10 mouse cellular contexts compared by ENCODE assay signal in genomic region chr5:107289986-107290385, GRCm38 (mm10). TPM values are rescaled to one million over a fixed set of nuclear protein-coding genes. Genes with fewer than 3 reads are reported as not detected.
A peak's percentile ranks its signal among the peaks of the same experiment; 100 is the strongest.
DNase-seq lines count a peak whose midpoint lies in the region; ATAC-seq and TF ChIP-seq lines count a peak whose summit lies in the region.
"Had no signal": no experiment of that assay in that cellular context is flagged by ENCODE, and none has a peak within 500 bp of the region (broad histone marks: within the 10 kb centered on the region; RNA-seq: fewer than 3 reads in every experiment).

No protein-coding gene starts in this region.

- H3K4me3 ChIP-seq in heart, embryonic 13.5 days, result peak overlapping the region; percentile 97
- peak overlapping the region; percentile 91 for H3K4me3 ChIP-seq in embryonic facial prominence, embryonic 13.5 days
- peak overlapping the region; percentile 84 for H3K4me3 ChIP-seq in hindbrain, postnatal 0 days (ENCODE audit: low read length)
- peak overlapping the region; percentile 69 for H3K4me3 ChIP-seq in midbrain, embryonic 14.5 days (replicated peaks; ENCODE audit: low read depth, low read length)

- peak overlapping the region; percentile 84 for H3K4me2 ChIP-seq in heart, embryonic 13.5 days
- peak overlapping the region; percentile 79 for H3K4me2 ChIP-seq in embryonic facial prominence, embryonic 13.5 days
- H3K4me2 ChIP-seq in hindbrain, postnatal 0 days (ENCODE audit: low read depth, low read length), result peak overlapping the region; percentile 98
- H3K4me2 ChIP-seq in midbrain, embryonic 14.5 days (ENCODE audit: low read length), result peak overlapping the region; percentile 100

- ATAC-seq in heart, embryonic 13.5 days (ENCODE audit: extremely low read depth, insufficient number of reproducible peaks, low FRiP score, low TSS enrichment), result no peak
- no peak for ATAC-seq in embryonic facial prominence, embryonic 13.5 days (ENCODE audit: insufficient number of reproducible peaks, insufficient read depth, low FRiP score, low TSS enrichment, low read depth)
- no peak for ATAC-seq in hindbrain, postnatal 0 days
- ATAC-seq in midbrain, embryonic 14.5 days (ENCODE audit: low FRiP score, low TSS enrichment), result no peak

- no peak overlapping the region for H3K27ac ChIP-seq in heart, embryonic 13.5 days (replicated peaks)
- H3K27ac ChIP-seq in embryonic facial prominence, embryonic 13.5 days, result peak overlapping the region; percentile 96
- 0 out of 2 replicates have a peak overlapping the region, but pooled peaks have one; percentile 65 for H3K27ac ChIP-seq in hindbrain, postnatal 0 days
- no peak overlapping the region for H3K27ac ChIP-seq in midbrain, embryonic 14.5 days (replicated peaks; ENCODE audit: low read depth, low read length)

- DNase-seq in heart, adult 9 months (ENCODE audit: low spot score in 2 of 2), result no peak
- DNase-seq in hindbrain, postnatal 0 days (ENCODE audit: low spot score), result no peak
- no peak for DNase-seq in midbrain, embryonic 14.5 days
- DNase-seq in right cerebral cortex, postnatal 25 days, result no peak
- no peak for DNase-seq in thymus, postnatal 25 days
- DNase-seq in B cell, adult 2 months, result no peak

- peaks cover 26% of the 10 kb centered on the region for H3K4me1 ChIP-seq in heart, embryonic 13.5 days
- H3K4me1 ChIP-seq in embryonic facial prominence, embryonic 13.5 days, result peaks cover 24% of the 10 kb centered on the region
- no peaks in the 10 kb centered on the region; the same call in 1 of the 2 replicates for H3K4me1 ChIP-seq in hindbrain, postnatal 0 days (ENCODE audit: insufficient read depth, low read length)
- H3K4me1 ChIP-seq in midbrain, embryonic 14.5 days (ENCODE audit: control insufficient read depth, insufficient read depth, low read length), result peaks cover 5% of the 10 kb centered on the region; the same call in 1 of the 2 replicates

- H3K9me3 ChIP-seq in heart, embryonic 13.5 days, result no peaks in the 10 kb centered on the region
- no peaks in the 10 kb centered on the region for H3K9me3 ChIP-seq in embryonic facial prominence, embryonic 13.5 days
- no peaks in the 10 kb centered on the region for H3K9me3 ChIP-seq in hindbrain, postnatal 0 days (ENCODE audit: low read length)
- H3K9me3 ChIP-seq in midbrain, embryonic 14.5 days (ENCODE audit: control insufficient read depth, low read length), result no peaks in the 10 kb centered on the region
- H3K9me3 ChIP-seq: megakaryocyte, embryonic 14.5 days had no signal

- H3K9ac ChIP-seq in heart, embryonic 13.5 days, result peak overlapping the region; percentile 94
- H3K9ac ChIP-seq in embryonic facial prominence, embryonic 13.5 days, result no peak overlapping the region
- no peak overlapping the region; the same call in 1 of the 2 replicates for H3K9ac ChIP-seq in hindbrain, postnatal 0 days (replicated peaks; ENCODE audit: low read length)
- no peak overlapping the region for H3K9ac ChIP-seq in midbrain, embryonic 14.5 days (replicated peaks; ENCODE audit: low read length)

- H3K36me3 ChIP-seq in heart, embryonic 13.5 days, result no peaks in the 10 kb centered on the region
- no peaks in the 10 kb centered on the region for H3K36me3 ChIP-seq in embryonic facial prominence, embryonic 13.5 days
- H3K36me3 ChIP-seq in hindbrain, postnatal 0 days (ENCODE audit: insufficient read depth, low read length), result no peaks in the 10 kb centered on the region
- no peaks in the 10 kb centered on the region for H3K36me3 ChIP-seq in midbrain, embryonic 14.5 days (ENCODE audit: control insufficient read depth, insufficient read depth, low read length)

- H3K27me3 ChIP-seq in heart, embryonic 13.5 days (replicated peaks), result peaks cover 23% of the 10 kb centered on the region
- no peaks in the 10 kb centered on the region for H3K27me3 ChIP-seq in embryonic facial prominence, embryonic 13.5 days
- no peaks in the 10 kb centered on the region; the same call in 1 of the 2 replicates for H3K27me3 ChIP-seq in hindbrain, postnatal 0 days (ENCODE audit: insufficient read depth, low read length)
- peaks cover 22% of the 10 kb centered on the region for H3K27me3 ChIP-seq in midbrain, embryonic 14.5 days (ENCODE audit: control insufficient read depth, insufficient read depth, low read length)

- no peak for TF ChIP-seq CTCF in hindbrain, postnatal 0 days (IDR thresholded peaks at IDR 0.05; ENCODE audit: low read depth)

- 41% methylated on average over 8 of the region's 8 CpGs for WGBS in heart, embryonic 13.5 days
- 29% methylated on average over 8 of the region's 8 CpGs for WGBS in embryonic facial prominence, embryonic 13.5 days
- WGBS in hindbrain, postnatal 0 days, result 35% methylated on average over 8 of the region's 8 CpGs
- WGBS in midbrain, embryonic 14.5 days, result 42% methylated on average over 8 of the region's 8 CpGs

RNA-seq across cellular contexts. Expression of gene Tgfbr3, which starts 0.6 kb away (rescaled TPM):
- 19.1 and 20.5 TPM in 2 replicates for polyA plus RNA-seq in heart, embryonic 13.5 days (2015; fragmentation: Nextera tagmentation; extraction: Ambion mirVana)
- polyA plus RNA-seq in embryonic facial prominence, embryonic 13.5 days (2015; fragmentation: Nextera tagmentation; extraction: Ambion mirVana), result 35.8 and 35.9 TPM in 2 replicates
- 21.7 and 21.8 TPM in 2 replicates for total RNA-seq in hindbrain, postnatal 0 days (2014; rRNA removed)
- polyA plus RNA-seq in hindbrain, postnatal 0 days (2015; fragmentation: Nextera tagmentation; extraction: Ambion mirVana), result 4.6 and 4.8 TPM in 2 replicates
- 1.4 and 4.7 TPM in 2 replicates for polyA plus RNA-seq in midbrain, embryonic 14.5 days (2014; fragmentation: Nextera tagmentation; extraction: Ambion mirVana)

RNA-seq across cellular contexts. Expression of gene Brdt, which starts 41.0 kb away (rescaled TPM):
- 0.59 and 0.64 TPM in 2 replicates for polyA plus RNA-seq in heart, embryonic 13.5 days (2015; fragmentation: Nextera tagmentation; extraction: Ambion mirVana)
- polyA plus RNA-seq in embryonic facial prominence, embryonic 13.5 days (2015; fragmentation: Nextera tagmentation; extraction: Ambion mirVana), result 6.6 and 6.9 TPM in 2 replicates
- 4.8 and 5.1 TPM in 2 replicates for total RNA-seq in hindbrain, postnatal 0 days (2014; rRNA removed)
- polyA plus RNA-seq in hindbrain, postnatal 0 days (2015; fragmentation: Nextera tagmentation; extraction: Ambion mirVana), result 3.8 and 4.7 TPM in 2 replicates
- polyA plus RNA-seq in midbrain, embryonic 14.5 days (2014; fragmentation: Nextera tagmentation; extraction: Ambion mirVana), result 2.8 and 3.2 TPM in 2 replicates
- total RNA-seq: common myeloid progenitor, adult 5-6 weeks had no signal

Comparison
In these comparisons a context has a peak if more than half of its experiments do, and no peak if none do; other contexts are left out.
1. H3K27ac ChIP-seq: peak in embryonic facial prominence, embryonic 13.5 days (single experiment) and hindbrain, postnatal 0 days (single experiment); none in heart, embryonic 13.5 days (single experiment) and midbrain, embryonic 14.5 days (single experiment).
2. Peak in every context shown above with its lines, with median percentiles within 50 percentile points of each other: H3K4me2 ChIP-seq and H3K4me3 ChIP-seq.